Mouse (Mus musculus): ENCODE data around the gene Milr1. TPM values are rescaled to one million over a fixed set of nuclear protein-coding genes. Genes with fewer than 3 reads are reported as not detected.

The Milr1 gene
- total RNA-seq, 2 experiments from 2014 or later: 0.55 to 0.86 TPM

- no peak for DNase-seq
These were observed 61.5 kb downstream of the Milr1 start for GRCm38 (mm10) chr11:106812410-106813136.

GRCm38 (mm10) chr11:106814601-106815320 is 63.7 kb downstream of the Milr1 start:
- DNase-seq: no peak

GRCm38 (mm10) chr11:106815331-106815730 is 64.3 kb downstream of the Milr1 start:
- no peak for DNase-seq

GRCm38 (mm10) chr11:106815761-106816160 is 64.7 kb downstream of the Milr1 start:
- no peak for DNase-seq

GRCm38 (mm10) chr11:106816316-106816715 is 65.3 kb downstream of the Milr1 start:
- no peak for DNase-seq

- no peak for DNase-seq
These were observed 66.1 kb downstream of the Milr1 start for GRCm38 (mm10) chr11:106817156-106817555.

- DNase-seq: no peak
These were observed 66.8 kb downstream of the Milr1 start for GRCm38 (mm10) chr11:106817808-106818207.

- DNase-seq: peak; percentile 46
These were observed 67.3 kb downstream of the Milr1 start for GRCm38 (mm10) chr11:106818341-106818740.

Small RNAs within 50 kb of the gene (microRNA-seq; reads per million reads assigned to microRNA genes)
- 0 reads per million in 2 experiments for gene Gm25994
- gene Mir3064: 22.5 to 24.5 reads per million in 2 experiments

Other genes starting within 250 kb of the Milr1 start
- gene Tex2, start 137.8 kb upstream of the Milr1 start, total RNA-seq (2021): 10 to 100 TPM; 37.6 to 45.2 TPM
- 100 to 1,000 TPM; 183 TPM for gene Pecam1, start 598 bp upstream of the Milr1 start, total RNA-seq (2021)
- gene Polg2, start 28.3 kb downstream of the Milr1 start, total RNA-seq (2021): 1 to 10 TPM; 3.1 to 3.4 TPM
- 100 to 1,000 TPM; 561 to 583 TPM for gene Ddx5, start 38.0 kb downstream of the Milr1 start, total RNA-seq (2021)
- 1 to 10 TPM; 6.8 to 9.3 TPM for gene Cep95, start 38.0 kb downstream of the Milr1 start, total RNA-seq (2021)
- gene Smurf2, start 169.5 kb downstream of the Milr1 start, total RNA-seq (2021): 10 to 100 TPM; 45.9 to 46.7 TPM
- gene Kpna2, start 248.3 kb downstream of the Milr1 start, total RNA-seq (2021): 100 to 1,000 TPM; 179 to 190 TPM

All from heart, postnatal 4 days (tissue).